Mouse (Mus musculus): ENCODE data around the gene Tor1a. TPM values are rescaled to one million over a fixed set of nuclear protein-coding genes. Genes with fewer than 3 reads are reported as not detected.
A peak's percentile ranks its signal among the peaks of the same experiment; 100 is the strongest.

Tor1a gene
- 69.1 and 70.7 TPM in 2 replicates for polyA plus RNA-seq (2015; fragmentation: Nextera tagmentation; extraction: Ambion mirVana)

DNA sequence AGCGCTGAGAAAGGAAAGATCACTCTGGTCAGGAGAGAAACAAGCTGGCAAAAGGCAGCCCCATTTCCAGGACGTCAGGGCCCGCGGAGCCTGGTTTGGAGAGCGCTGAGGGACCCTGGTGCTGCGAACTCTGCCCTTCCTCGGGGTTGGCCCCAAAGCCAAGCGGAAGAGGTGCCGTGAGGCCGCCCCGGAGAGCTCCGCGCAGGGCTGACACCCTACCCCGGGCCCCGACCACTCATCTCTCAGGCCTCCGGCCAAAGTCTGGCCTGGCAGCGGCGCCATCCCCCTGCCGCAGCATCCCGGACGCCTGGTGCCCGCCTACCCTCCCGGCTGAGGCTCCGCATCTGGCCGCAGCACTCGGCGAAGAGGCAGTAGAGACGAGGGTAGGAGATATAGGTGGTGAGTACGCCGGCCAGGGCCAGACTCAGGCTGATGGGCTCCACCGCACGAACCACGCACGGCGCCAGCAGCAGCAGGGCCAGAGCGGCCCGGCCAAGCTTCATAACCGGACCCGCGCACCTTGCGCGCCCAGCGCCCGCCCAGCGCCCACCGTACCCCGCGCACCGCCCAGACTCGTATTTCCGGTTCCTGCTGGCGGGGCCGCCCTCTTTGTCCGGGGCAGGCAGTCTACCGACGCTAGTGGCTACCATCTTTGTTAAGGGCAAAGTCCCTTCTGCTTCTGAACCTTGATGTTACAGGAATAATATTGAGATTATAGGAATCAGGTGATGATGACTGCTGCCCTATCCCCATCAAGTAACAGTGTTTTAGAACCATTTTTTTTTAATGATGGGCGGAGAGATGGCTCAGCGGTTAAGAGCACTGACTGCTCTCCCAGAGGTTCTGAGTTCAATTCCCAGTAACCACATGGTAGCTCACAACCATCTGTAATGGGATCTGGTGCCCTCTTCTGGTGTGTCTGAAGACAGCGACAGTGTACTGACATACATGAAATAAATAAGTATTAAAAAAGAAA is at the start of gene Tor1a:
Gene Tor1a (minus strand): TSS at position 582 of the 976 bp plus-strand sequence.
- Histone ChIP-seq H3K4me3 (replicated peaks; ENCODE audit: low read depth, low read length) (peak within 1 kb of the TSS; percentile 99), H3K4me2 (ENCODE audit: low read length) (peak within 1 kb of the TSS; percentile 74), H3K9me3 (replicated peaks; ENCODE audit: low read length) (no peaks in the 10 kb centered on the region), H3K36me3 (ENCODE audit: insufficient read depth, low read length) (peaks cover 16% of the 10 kb centered on the region), H3K27me3 (ENCODE audit: insufficient read depth, low read length) (no peaks in the 10 kb centered on the region), H3K27ac (peak within 1 kb of the TSS; percentile 82), H3K4me1 (replicated peaks; ENCODE audit: insufficient read depth, low read length) (peaks cover 10% of the 10 kb centered on the region), H3K9ac (ENCODE audit: low read depth, low read length) (peak within 1 kb of the TSS; percentile 94)
- ATAC-seq (replicated peaks; ENCODE audit: low FRiP score, low read depth) = peak; percentile 92
- 2% methylated on average over 59 of the region's 59 CpGs for WGBS
- TF ChIP-seq CTCF (IDR thresholded peaks at IDR 0.05; ENCODE audit: low read depth) = no peak
- DNase-seq (ENCODE audit: low spot score) = peak; percentile 95

DNA sequence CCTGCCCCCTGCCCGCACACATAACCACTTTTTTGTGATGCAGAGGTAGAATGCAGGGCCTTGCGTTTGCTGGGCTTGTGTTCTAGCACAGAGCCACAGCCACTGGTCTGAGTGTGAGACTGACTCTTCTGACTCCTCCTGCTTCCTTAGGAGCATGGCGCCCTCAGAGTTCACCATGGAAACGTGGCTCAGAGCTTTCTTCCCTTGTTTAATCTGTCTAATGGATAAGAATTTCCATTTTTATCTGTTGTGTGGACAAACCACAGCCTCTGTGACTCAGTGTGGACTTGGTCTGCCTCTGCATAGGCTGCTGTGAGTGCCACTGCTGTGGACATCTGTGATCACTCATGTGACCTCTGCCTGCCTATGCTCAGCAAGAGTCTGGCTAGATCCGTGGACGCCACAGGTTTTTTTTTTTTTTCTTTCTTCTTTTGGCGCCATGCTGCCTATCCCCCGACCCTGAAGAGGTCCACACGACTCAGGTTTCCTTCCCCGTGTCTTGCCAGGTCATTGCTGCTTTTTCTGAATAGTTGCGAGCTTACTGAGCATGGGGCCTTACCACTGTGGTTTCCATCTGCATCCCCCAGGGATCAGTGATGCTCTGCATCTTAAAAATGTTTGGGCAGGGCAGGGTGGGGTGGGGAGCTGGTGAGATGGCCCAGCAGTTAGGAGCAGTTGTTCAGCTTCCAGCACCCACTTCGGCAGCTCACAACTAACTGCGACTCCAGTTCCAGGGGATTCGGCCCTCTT is 45.8 kb upstream of the Tor1a start:
- Histone ChIP-seq H3K9me3 (replicated peaks; ENCODE audit: low read length) (no peaks in the 10 kb centered on the region), H3K9ac (ENCODE audit: low read depth, low read length) (no peak overlapping the region), H3K4me2 (ENCODE audit: low read length) (no peak overlapping the region), H3K4me3 (replicated peaks; ENCODE audit: low read depth, low read length) (no peak overlapping the region), H3K27me3 (ENCODE audit: insufficient read depth, low read length) (no peaks in the 10 kb centered on the region), H3K36me3 (ENCODE audit: insufficient read depth, low read length) (peaks cover 14% of the 10 kb centered on the region; the same call in 1 of the 2 replicates), H3K4me1 (replicated peaks; ENCODE audit: insufficient read depth, low read length) (no peaks in the 10 kb centered on the region), H3K27ac (no peak overlapping the region)
- ATAC-seq (replicated peaks; ENCODE audit: low FRiP score, low read depth) (no peak), DNase-seq (ENCODE audit: low spot score) (no peak)
- 65% methylated on average over 14 of the region's 14 CpGs for WGBS
- no peak for TF ChIP-seq CTCF (IDR thresholded peaks at IDR 0.05; ENCODE audit: low read depth)

DNA sequence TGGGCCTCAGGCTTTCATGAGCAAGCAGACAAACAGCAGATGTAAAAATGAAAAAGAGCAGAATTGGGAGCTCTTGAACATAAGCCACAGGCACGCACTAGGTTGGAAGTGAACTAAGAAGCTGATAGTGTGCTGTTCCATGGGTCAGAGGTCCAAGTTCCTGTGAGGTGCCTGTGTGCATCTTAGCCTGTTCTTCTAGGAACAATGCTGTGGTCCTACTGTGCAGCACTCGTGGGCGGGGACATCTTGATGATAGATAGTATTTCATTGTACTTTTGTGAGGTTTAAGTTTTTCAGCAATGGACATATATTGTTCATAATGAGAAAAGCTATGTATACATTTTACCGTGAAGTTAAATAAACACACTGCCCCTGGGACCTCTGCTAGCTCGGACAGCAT is 39.5 kb upstream of the Tor1a start:
- Histone ChIP-seq H3K4me3 (replicated peaks; ENCODE audit: low read depth, low read length) (no peak overlapping the region), H3K9ac (ENCODE audit: low read depth, low read length) (no peak overlapping the region), H3K4me2 (ENCODE audit: low read length) (no peak overlapping the region), H3K4me1 (replicated peaks; ENCODE audit: insufficient read depth, low read length) (no peaks in the 10 kb centered on the region), H3K27ac (no peak overlapping the region), H3K27me3 (ENCODE audit: insufficient read depth, low read length) (no peaks in the 10 kb centered on the region), H3K9me3 (replicated peaks; ENCODE audit: low read length) (no peaks in the 10 kb centered on the region), H3K36me3 (ENCODE audit: insufficient read depth, low read length) (peaks cover 13% of the 10 kb centered on the region)
- DNase-seq (ENCODE audit: low spot score) (no peak), ATAC-seq (replicated peaks; ENCODE audit: low FRiP score, low read depth) (no peak)
- WGBS = 86% methylated on average over 5 of the region's 5 CpGs
- no peak for TF ChIP-seq CTCF (IDR thresholded peaks at IDR 0.05; ENCODE audit: low read depth)

DNA sequence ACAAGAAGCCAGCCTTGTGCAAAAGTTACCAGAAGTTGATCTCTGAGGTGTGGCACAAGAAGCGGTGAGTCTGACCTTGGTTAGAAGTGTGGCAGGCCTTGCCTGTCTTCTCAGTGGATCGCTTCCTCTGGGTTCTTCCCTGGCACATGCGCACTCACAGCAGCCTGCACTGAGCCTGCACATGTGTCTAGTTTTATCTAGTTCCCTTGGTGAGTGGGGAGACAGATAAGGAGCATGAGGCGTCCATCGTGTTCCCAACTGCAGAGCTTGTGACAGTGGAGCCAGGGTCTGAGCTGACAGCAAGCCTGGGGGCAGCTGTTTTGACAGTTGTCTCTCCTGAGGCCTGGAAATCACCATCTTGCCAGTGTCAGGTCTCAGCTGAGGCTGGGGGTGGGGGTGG is 38.7 kb upstream of the Tor1a start:
- H3K4me2 ChIP-seq (ENCODE audit: low read length) = no peak overlapping the region
- H3K4me1 ChIP-seq (replicated peaks; ENCODE audit: insufficient read depth, low read length) = no peaks in the 10 kb centered on the region
- peaks cover 13% of the 10 kb centered on the region for H3K36me3 ChIP-seq (ENCODE audit: insufficient read depth, low read length)
- ATAC-seq (replicated peaks; ENCODE audit: low FRiP score, low read depth) (no peak), DNase-seq (ENCODE audit: low spot score) (no peak)
- no peak overlapping the region for H3K27ac ChIP-seq
- WGBS = 83% methylated on average over 5 of the region's 5 CpGs
- H3K27me3 ChIP-seq (ENCODE audit: insufficient read depth, low read length) = no peaks in the 10 kb centered on the region
- no peaks in the 10 kb centered on the region for H3K9me3 ChIP-seq (replicated peaks; ENCODE audit: low read length)
- no peak for TF ChIP-seq CTCF (IDR thresholded peaks at IDR 0.05; ENCODE audit: low read depth)
- no peak overlapping the region for H3K9ac ChIP-seq (ENCODE audit: low read depth, low read length)
- H3K4me3 ChIP-seq (replicated peaks; ENCODE audit: low read depth, low read length) = no peak overlapping the region

DNA sequence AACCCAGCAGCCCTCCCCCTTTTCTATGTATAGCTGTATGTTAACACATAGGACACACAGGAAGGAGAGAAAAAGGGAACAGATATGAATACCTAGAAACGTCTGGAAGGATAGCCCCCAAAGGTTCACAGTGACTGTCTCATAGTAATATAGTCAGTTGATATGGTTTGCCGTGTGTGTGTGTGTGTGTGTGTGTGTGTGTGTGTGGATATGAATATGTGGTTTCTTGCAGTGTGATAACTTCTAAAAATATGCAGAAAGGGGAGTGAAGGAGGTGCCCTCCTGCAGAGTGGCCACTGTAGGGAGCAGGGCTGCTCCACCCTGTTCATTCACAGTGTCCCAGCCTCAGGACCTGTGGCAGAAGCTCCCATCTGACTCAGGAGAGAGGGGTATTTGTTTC is 37.7 kb upstream of the Tor1a start:
- Histone ChIP-seq H3K4me3 (replicated peaks; ENCODE audit: low read depth, low read length) (no peak overlapping the region), H3K27ac (no peak overlapping the region), H3K36me3 (ENCODE audit: insufficient read depth, low read length) (peaks cover 13% of the 10 kb centered on the region), H3K4me1 (replicated peaks; ENCODE audit: insufficient read depth, low read length) (no peaks in the 10 kb centered on the region), H3K27me3 (ENCODE audit: insufficient read depth, low read length) (no peaks in the 10 kb centered on the region), H3K9ac (ENCODE audit: low read depth, low read length) (no peak overlapping the region), H3K9me3 (replicated peaks; ENCODE audit: low read length) (no peaks in the 10 kb centered on the region), H3K4me2 (ENCODE audit: low read length) (no peak overlapping the region)
- 92% methylated on average over 2 of the region's 2 CpGs for WGBS
- no peak for TF ChIP-seq CTCF (IDR thresholded peaks at IDR 0.05; ENCODE audit: low read depth)
- ATAC-seq (replicated peaks; ENCODE audit: low FRiP score, low read depth) (no peak), DNase-seq (ENCODE audit: low spot score) (no peak)

DNA sequence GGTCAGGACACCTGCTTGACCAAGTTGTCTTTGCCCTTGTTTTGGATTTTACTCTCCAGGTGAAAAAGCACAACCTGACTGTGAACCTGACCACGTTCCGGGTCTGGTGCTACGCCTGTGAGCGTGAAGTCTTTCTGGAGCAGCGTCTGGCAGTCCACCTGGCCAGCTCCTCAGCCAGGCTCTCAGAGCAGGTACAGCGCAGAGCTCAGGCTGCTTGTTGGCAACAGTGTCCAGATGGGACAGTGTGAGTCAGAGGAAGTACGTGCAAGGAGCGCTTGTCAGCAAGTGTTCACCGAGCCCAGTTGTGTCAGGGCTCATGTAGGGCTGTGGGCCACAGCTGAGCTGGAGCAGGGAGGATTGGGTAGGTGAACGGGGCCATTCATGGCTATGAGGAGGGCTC is 35.1 kb upstream of the Tor1a start:
- no peak for TF ChIP-seq CTCF (IDR thresholded peaks at IDR 0.05; ENCODE audit: low read depth)

More for the DNA sequence above, 35.1 kb upstream of the Tor1a start:
- ATAC-seq (replicated peaks; ENCODE audit: low FRiP score, low read depth) = no peak
- H3K27ac ChIP-seq = no peak overlapping the region
- H3K4me3 ChIP-seq (replicated peaks; ENCODE audit: low read depth, low read length) = no peak overlapping the region
- H3K27me3 ChIP-seq (ENCODE audit: insufficient read depth, low read length) = no peaks in the 10 kb centered on the region
- H3K4me2 ChIP-seq (ENCODE audit: low read length) = no peak overlapping the region
- no peak overlapping the region for H3K9ac ChIP-seq (ENCODE audit: low read depth, low read length)
- 93% methylated on average over 10 of the region's 10 CpGs for WGBS
- H3K36me3 ChIP-seq (ENCODE audit: insufficient read depth, low read length) = peaks cover 20% of the 10 kb centered on the region
- DNase-seq (ENCODE audit: low spot score) = no peak
- H3K9me3 ChIP-seq (replicated peaks; ENCODE audit: low read length) = no peaks in the 10 kb centered on the region
- no peaks in the 10 kb centered on the region for H3K4me1 ChIP-seq (replicated peaks; ENCODE audit: insufficient read depth, low read length)
